10 mouse cellular contexts compared by ENCODE assay signal in the genomic region with DNA sequence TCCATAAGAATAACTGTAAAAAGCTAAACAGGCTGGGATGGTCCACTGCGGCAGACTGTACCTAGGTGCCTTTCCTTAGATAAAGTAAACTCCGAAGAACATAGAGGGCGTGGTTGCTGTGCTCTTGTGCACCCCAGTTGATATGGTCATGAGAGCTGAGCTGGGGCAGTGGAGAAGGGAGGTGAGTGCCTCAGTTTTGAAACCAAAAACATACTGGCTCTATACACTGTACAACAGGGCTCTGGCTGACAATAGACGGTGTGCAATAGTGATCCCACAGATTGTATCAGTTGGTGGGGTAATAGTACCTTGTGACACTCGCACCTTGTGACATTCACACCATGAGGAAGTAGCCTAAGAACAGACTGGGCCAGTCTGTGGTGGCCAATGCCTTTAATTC. TPM values are rescaled to one million over a fixed set of nuclear protein-coding genes. Genes with fewer than 3 reads are reported as not detected.
DNase-seq lines count a peak whose midpoint lies in the region; ATAC-seq and TF ChIP-seq lines count a peak whose summit lies in the region.
"Had no signal": no experiment of that assay in that cellular context is flagged by ENCODE, and none has a peak within 500 bp of the region (broad histone marks: within the 10 kb centered on the region; RNA-seq: fewer than 3 reads in every experiment).

No protein-coding gene starts in this region.

- no peak overlapping the region; the same call in 1 of the 2 replicates for H3K27ac ChIP-seq in heart, embryonic 11.5 days (ENCODE audit: low read depth, low read length)
- H3K27ac ChIP-seq in bone marrow macrophage, adult 2 months (ENCODE audit: insufficient read depth, low read depth, low read length) = peak overlapping the region; percentile 100
- peak overlapping the region; percentile 95 for H3K27ac ChIP-seq in liver, embryonic 15.5 days (replicated peaks)
- no peak overlapping the region for H3K27ac ChIP-seq in hindbrain, embryonic 10.5 days
- H3K27ac ChIP-seq: neural tube, embryonic 13.5 days had no signal

- no peaks in the 10 kb centered on the region for H3K27me3 ChIP-seq in heart, embryonic 11.5 days (ENCODE audit: control insufficient read depth, insufficient read depth, low read length)
- no peaks in the 10 kb centered on the region for H3K27me3 ChIP-seq in liver, embryonic 15.5 days
- H3K27me3 ChIP-seq in hindbrain, embryonic 10.5 days (ENCODE audit: insufficient read depth, poor library complexity, severe bottlenecking) = no peaks in the 10 kb centered on the region
- H3K27me3 ChIP-seq: neural tube, embryonic 13.5 days had no signal

- peaks cover 4% of the 10 kb centered on the region; the same call in 1 of the 2 replicates for H3K36me3 ChIP-seq in heart, embryonic 11.5 days (ENCODE audit: control insufficient read depth, insufficient read depth, low read length)
- H3K36me3 ChIP-seq in liver, embryonic 15.5 days (replicated peaks) = peaks cover 33% of the 10 kb centered on the region
- H3K36me3 ChIP-seq in hindbrain, embryonic 10.5 days = peaks cover 15% of the 10 kb centered on the region

- H3K4me3 ChIP-seq in heart, embryonic 11.5 days (ENCODE audit: low read depth, low read length) = peak overlapping the region; percentile 83
- H3K4me3 ChIP-seq in bone marrow macrophage, adult 2 months (ENCODE audit: insufficient read depth, low read length) = peak overlapping the region; percentile 94
- peak overlapping the region; percentile 76 for H3K4me3 ChIP-seq in liver, embryonic 15.5 days (replicated peaks)
- H3K4me3 ChIP-seq in hindbrain, embryonic 10.5 days = no peak overlapping the region

- no peak for ATAC-seq in heart, embryonic 11.5 days (replicated peaks; ENCODE audit: insufficient number of reproducible peaks, low FRiP score, low TSS enrichment)
- ATAC-seq in liver, embryonic 15.5 days (ENCODE audit: insufficient read depth) = peak; percentile 60

- DNase-seq in heart, adult 11 months = no peak
- DNase-seq in monocyte, adult 2 months (ENCODE audit: low read depth in 1 of 2, low spot score in 2 of 2) = peak; percentile 21 to 40
- no peak for DNase-seq in ovary, postnatal 10 days (ENCODE audit: low spot score)
- DNase-seq in urinary bladder, postnatal 14 days (ENCODE audit: low spot score) = no peak
- no peak for DNase-seq in hindbrain, embryonic 10.5 days (ENCODE audit: low spot score)
- DNase-seq: cerebellum, adult 9-11 months had no signal

- no peak for TF ChIP-seq CTCF in bone marrow macrophage, adult 2 months (IDR thresholded peaks at IDR 0.05; ENCODE audit: low read depth, low read length)

- H3K4me2 ChIP-seq in heart, embryonic 11.5 days = peak overlapping the region; percentile 99
- peak overlapping the region; percentile 98 for H3K4me2 ChIP-seq in liver, embryonic 15.5 days

- H3K4me1 ChIP-seq in heart, embryonic 11.5 days (ENCODE audit: control insufficient read depth, insufficient read depth, low read length) = peaks cover 11% of the 10 kb centered on the region
- peaks cover 12% of the 10 kb centered on the region for H3K4me1 ChIP-seq in bone marrow macrophage, adult 2 months (ENCODE audit: control insufficient read depth, insufficient read depth, low read length)
- peaks cover 49% of the 10 kb centered on the region for H3K4me1 ChIP-seq in liver, embryonic 15.5 days (replicated peaks)
- H3K4me1 ChIP-seq in hindbrain, embryonic 10.5 days (replicated peaks) = peaks cover 28% of the 10 kb centered on the region

- H3K9ac ChIP-seq in heart, embryonic 11.5 days (ENCODE audit: low read depth, low read length) = no peak overlapping the region
- peak overlapping the region; percentile 59 for H3K9ac ChIP-seq in liver, embryonic 15.5 days

- WGBS in heart, embryonic 11.5 days (ENCODE audit: insufficient replicate concordance) = 83% methylated on average over 5 of the region's 5 CpGs
- 22% methylated on average over 5 of the region's 5 CpGs for WGBS in liver, embryonic 15.5 days (ENCODE audit: insufficient replicate concordance)
- WGBS in hindbrain, embryonic 10.5 days = 92% methylated on average over 5 of the region's 5 CpGs

- TF ChIP-seq POLR2A in bone marrow macrophage, adult 2 months (IDR thresholded peaks at IDR 0.05; ENCODE audit: borderline replicate concordance, low read depth, low read length) = no peak

- H3K9me3 ChIP-seq in heart, embryonic 11.5 days (replicated peaks; ENCODE audit: control insufficient read depth, low read length) = no peaks in the 10 kb centered on the region
- H3K9me3 ChIP-seq in liver, embryonic 15.5 days (replicated peaks) = no peaks in the 10 kb centered on the region
- H3K9me3 ChIP-seq in hindbrain, embryonic 10.5 days = no peaks in the 10 kb centered on the region
- H3K9me3 ChIP-seq: neural tube, embryonic 13.5 days had no signal

RNA-seq across cellular contexts. Expression of a gene that starts 1.1 kb away (rescaled TPM):
- polyA plus RNA-seq in heart, embryonic 11.5 days (2014; fragmentation: Nextera tagmentation; extraction: Ambion mirVana) = 6.9 and 8.1 TPM in 2 replicates
- 184 and 202 TPM in 2 replicates for polyA plus RNA-seq in bone marrow macrophage, adult 2 months (2012; ENCODE audit: insufficient read depth, insufficient read length, missing spikeins)
- polyA plus RNA-seq in liver, embryonic 15.5 days (2015; fragmentation: Nextera tagmentation; extraction: Ambion mirVana) = 12.2 and 13.5 TPM in 2 replicates
- polyA plus RNA-seq in hindbrain, embryonic 10.5 days (2016; fragmentation: Nextera tagmentation; extraction: Ambion mirVana) = 3.9 and 5.3 TPM in 2 replicates

RNA-seq across cellular contexts. Expression of a gene that starts 2.1 kb away (rescaled TPM):
- 123 and 137 TPM in 2 replicates for polyA plus RNA-seq in heart, embryonic 11.5 days (2014; fragmentation: Nextera tagmentation; extraction: Ambion mirVana)
- 30.9 and 31.6 TPM in 2 replicates for polyA plus RNA-seq in bone marrow macrophage, adult 2 months (2012; ENCODE audit: insufficient read depth, insufficient read length, missing spikeins)
- 62.6 and 69.8 TPM in 2 replicates for polyA plus RNA-seq in liver, embryonic 15.5 days (2015; fragmentation: Nextera tagmentation; extraction: Ambion mirVana)
- polyA plus RNA-seq in hindbrain, embryonic 10.5 days (2016; fragmentation: Nextera tagmentation; extraction: Ambion mirVana) = 128 and 156 TPM in 2 replicates

RNA-seq across cellular contexts. Expression of a gene that starts 14.8 kb away (rescaled TPM):
- 17.2 and 22.0 TPM in 2 replicates for polyA plus RNA-seq in heart, embryonic 11.5 days (2014; fragmentation: Nextera tagmentation; extraction: Ambion mirVana)
- 8.2 and 8.7 TPM in 2 replicates for polyA plus RNA-seq in bone marrow macrophage, adult 2 months (2012; ENCODE audit: insufficient read depth, insufficient read length, missing spikeins)
- polyA plus RNA-seq in liver, embryonic 15.5 days (2015; fragmentation: Nextera tagmentation; extraction: Ambion mirVana) = 8.0 and 8.3 TPM in 2 replicates
- 30.8 and 35.5 TPM in 2 replicates for polyA plus RNA-seq in hindbrain, embryonic 10.5 days (2016; fragmentation: Nextera tagmentation; extraction: Ambion mirVana)

RNA-seq across cellular contexts. Expression of a gene that starts 27.4 kb away (rescaled TPM):
- 12.5 and 19.7 TPM in 2 replicates for polyA plus RNA-seq in heart, embryonic 11.5 days (2014; fragmentation: Nextera tagmentation; extraction: Ambion mirVana)
- polyA plus RNA-seq in bone marrow macrophage, adult 2 months (2012; ENCODE audit: insufficient read depth, insufficient read length, missing spikeins) = 6.5 and 7.6 TPM in 2 replicates
- 9.8 and 10.7 TPM in 2 replicates for polyA plus RNA-seq in liver, embryonic 15.5 days (2015; fragmentation: Nextera tagmentation; extraction: Ambion mirVana)
- 24.0 and 27.6 TPM in 2 replicates for polyA plus RNA-seq in hindbrain, embryonic 10.5 days (2016; fragmentation: Nextera tagmentation; extraction: Ambion mirVana)

RNA-seq across cellular contexts. Expression of a gene that starts 41.9 kb away (rescaled TPM):
- 10.3 and 12.3 TPM in 2 replicates for polyA plus RNA-seq in heart, embryonic 11.5 days (2014; fragmentation: Nextera tagmentation; extraction: Ambion mirVana)
- polyA plus RNA-seq in bone marrow macrophage, adult 2 months (2012; ENCODE audit: insufficient read depth, insufficient read length, missing spikeins) = 97.6 and 102 TPM in 2 replicates
- polyA plus RNA-seq in liver, embryonic 15.5 days (2015; fragmentation: Nextera tagmentation; extraction: Ambion mirVana) = 17.5 and 18.6 TPM in 2 replicates
- polyA plus RNA-seq in hindbrain, embryonic 10.5 days (2016; fragmentation: Nextera tagmentation; extraction: Ambion mirVana) = 19.4 and 20.6 TPM in 2 replicates

Comparison
In these comparisons a context has a peak if more than half of its experiments do, and no peak if none do; other contexts are left out.
1. H3K27ac ChIP-seq: peak in bone marrow macrophage, adult 2 months (single experiment) and liver, embryonic 15.5 days (single experiment); none in heart, embryonic 11.5 days (single experiment) and hindbrain, embryonic 10.5 days (single experiment).
2. DNase-seq: peak in monocyte, adult 2 months (2 of 2); none in heart, adult 11 months (single experiment), ovary, postnatal 10 days (single experiment), urinary bladder, postnatal 14 days (single experiment) and hindbrain, embryonic 10.5 days (single experiment).
3. RNA of a gene that starts 1.1 kb away (polyA plus RNA-seq): 184 to 202 TPM in bone marrow macrophage, adult 2 months; 12.2 to 13.5 TPM in liver, embryonic 15.5 days, 6.9 to 8.1 TPM in heart, embryonic 11.5 days and 3.9 to 5.3 TPM in hindbrain, embryonic 10.5 days; every median in the first group is over 10 times any median in the second.